Comparison of ENCODE assay signal across 16 mouse cellular contexts in the genomic region with DNA sequence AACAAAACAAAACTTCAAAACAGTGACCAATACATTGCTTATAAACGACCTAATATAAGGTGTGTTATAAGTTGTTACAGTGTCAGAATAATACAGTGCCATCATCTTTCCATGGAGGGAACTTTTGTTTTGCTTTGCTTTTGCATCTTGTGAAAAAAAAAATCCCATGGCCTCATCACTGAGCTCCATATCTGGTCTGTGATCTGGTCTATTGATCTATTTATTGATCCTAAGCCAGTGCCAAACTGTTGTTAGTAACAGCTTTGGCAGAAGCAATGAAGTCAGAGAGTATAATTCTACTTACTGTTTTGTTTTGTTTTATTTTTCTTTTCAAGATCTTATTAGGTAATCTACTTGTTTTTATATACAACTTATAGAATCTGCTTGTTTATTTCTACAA.
"Had no signal": no experiment of that assay in that cellular context is flagged by ENCODE, and none has a peak within 500 bp of the region (broad histone marks: within the 10 kb centered on the region; RNA-seq: fewer than 3 reads in every experiment).

No protein-coding gene starts in this region.

- H3K27ac ChIP-seq: neural tube, embryonic 13.5 days; neural tube, embryonic 15.5 days; stomach, embryonic 15.5 days; stomach, postnatal 0 days had no signal

- H3K4me3 ChIP-seq: neural tube, embryonic 13.5 days; neural tube, embryonic 15.5 days; stomach, embryonic 15.5 days had no signal

- H3K9me3 ChIP-seq: neural tube, embryonic 13.5 days; neural tube, embryonic 15.5 days; stomach, embryonic 15.5 days had no signal

- DNase-seq: retina, postnatal 1 day; right cerebral cortex, adult 18-20 months; right cerebral cortex, postnatal 14 days; right cerebral cortex, postnatal 25 days; right cerebral cortex, postnatal 4 days; spleen, adult 18-20 months; thymus, adult 18-20 months; thymus, adult 2 months; thymus, postnatal 14 days; thymus, postnatal 25 days; thymus, postnatal 36 days; thymus, postnatal 4 days had no signal

- H3K36me3 ChIP-seq: neural tube, embryonic 13.5 days; neural tube, embryonic 15.5 days; stomach, embryonic 15.5 days had no signal

- H3K4me2 ChIP-seq: neural tube, embryonic 13.5 days; neural tube, embryonic 15.5 days; stomach, embryonic 15.5 days had no signal

- H3K9ac ChIP-seq: neural tube, embryonic 13.5 days; neural tube, embryonic 15.5 days; stomach, embryonic 15.5 days had no signal
